Mouse (Mus musculus) stomach, postnatal 0 days (tissue): Measurements from ENCODE around the gene Mrpl44.

Experiments
- CTCF ChIP-seq: IDR thresholded peaks from 2 replicates; pipeline ENCODE4 v1.5.1; 2016; ENCODE audit warnings: antibody characterized with exemption, low read depth, mild to moderate bottlenecking, moderate library complexity
- EP300 ChIP-seq: optimal IDR thresholded peaks from 2 replicates; pipeline ENCODE3; 2016; ENCODE audit warnings: antibody characterized with exemption

- TF ChIP-seq CTCF (no peak), EP300 (no peak)
These were observed 7.6 kb upstream of the Mrpl44 start for GRCm38 (mm10) chr1:79768231-79768630.
